8 mouse cellular contexts compared by ENCODE assay signal in the genomic region with DNA sequence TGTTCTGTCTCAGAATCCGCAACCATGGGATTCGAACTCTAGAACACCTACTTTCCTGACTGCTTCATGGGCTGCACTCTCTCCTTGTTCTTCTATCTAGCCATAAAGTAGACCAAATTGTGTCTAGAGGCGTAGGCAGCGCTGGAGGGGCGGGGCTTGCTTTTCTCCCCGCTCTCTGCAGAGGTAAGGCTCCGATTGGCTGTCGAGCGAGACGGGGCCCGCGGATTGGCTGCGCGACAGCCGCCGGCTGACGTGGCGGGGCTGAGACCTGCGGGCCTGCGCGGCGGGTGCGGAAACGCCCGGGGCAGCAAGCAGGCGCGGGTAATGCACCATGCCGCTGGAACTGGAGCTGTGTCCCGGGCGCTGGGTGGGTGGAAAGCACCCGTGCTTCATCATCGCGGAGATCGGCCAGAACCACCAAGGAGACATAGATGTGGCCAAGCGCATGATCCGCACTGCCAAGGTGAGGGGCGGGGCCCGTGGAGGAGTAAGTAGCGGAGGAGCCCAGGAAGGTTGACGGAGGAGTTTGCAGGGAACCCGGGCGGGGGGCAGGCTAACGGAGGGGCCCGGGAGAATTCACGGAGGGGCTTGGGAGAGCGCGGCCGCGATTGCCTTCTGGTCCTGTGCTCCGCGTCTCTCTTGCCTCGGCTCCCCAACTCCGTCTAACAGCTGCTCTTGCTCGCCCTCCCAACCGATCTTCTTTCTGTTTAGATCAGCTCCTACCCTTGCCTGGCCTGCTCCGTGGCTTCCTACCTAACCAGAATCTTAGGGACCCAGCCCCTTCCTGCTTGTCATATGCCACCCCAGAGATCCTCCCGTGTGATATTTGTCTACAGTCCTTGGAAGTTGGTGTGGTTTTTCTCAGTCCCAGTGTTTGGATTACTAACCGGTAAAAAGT. TPM values are rescaled to one million over a fixed set of nuclear protein-coding genes. Genes with fewer than 3 reads are reported as not detected.
DNase-seq lines count a peak whose midpoint lies in the region; ATAC-seq and TF ChIP-seq lines count a peak whose summit lies in the region.

A gene (plus strand): TSS at position 221 of the 898 bp plus-strand sequence.

- H3K36me3 ChIP-seq in G1E (replicated peaks), result peaks cover 39% of the 10 kb centered on the region
- peaks cover 11% of the 10 kb centered on the region for H3K36me3 ChIP-seq in forebrain, embryonic 16.5 days (ENCODE audit: control insufficient read depth, insufficient read depth)
- H3K36me3 ChIP-seq in lung, embryonic 14.5 days (ENCODE audit: insufficient read depth), result peaks cover 18% of the 10 kb centered on the region
- H3K36me3 ChIP-seq in thymus, adult 2 months (ENCODE audit: control insufficient read depth, insufficient read depth, low read length), result peaks cover 18% of the 10 kb centered on the region

- H3K27ac ChIP-seq in forebrain, embryonic 16.5 days (ENCODE audit: low read length), result peak within 1 kb of the TSS; percentile 73
- peak within 1 kb of the TSS; percentile 64 for H3K27ac ChIP-seq in layer of hippocampus, adult 2 months
- H3K27ac ChIP-seq in lung, embryonic 14.5 days (ENCODE audit: low read depth), result peak within 1 kb of the TSS; percentile 78
- no peak within 1 kb of the TSS for H3K27ac ChIP-seq in olfactory bulb, adult 2 months (ENCODE audit: insufficient read depth, low read depth, low read length)
- no peak within 1 kb of the TSS for H3K27ac ChIP-seq in thymus, adult 2 months (ENCODE audit: control insufficient read depth, insufficient read depth, low read length)

- TF ChIP-seq CTCF in G1E (IDR thresholded peaks at IDR 0.05; ENCODE audit: low read depth, low read length), result no peak
- no peak for TF ChIP-seq CTCF in layer of hippocampus, adult 2 months (conservative IDR thresholded peaks at IDR 0.05)
- TF ChIP-seq CTCF in lung, embryonic 14.5 days (IDR thresholded peaks at IDR 0.05; ENCODE audit: low read depth), result no peak
- no peak for TF ChIP-seq CTCF in olfactory bulb, adult 2 months (IDR thresholded peaks at IDR 0.05; ENCODE audit: insufficient read depth, low read depth, low read length)
- TF ChIP-seq CTCF in thymus, adult 2 months (IDR thresholded peaks at IDR 0.05; ENCODE audit: borderline replicate concordance, control insufficient read depth, extremely low read depth, insufficient read depth, low read length, poor library complexity), result 0 out of 2 replicates have a peak, but pooled peaks have one; percentile 31

- peak; percentile 46; the same call in 1 of the 2 replicates for TF ChIP-seq POLR2A in olfactory bulb, adult 2 months (IDR thresholded peaks at IDR 0.05; ENCODE audit: insufficient read depth, low read depth, low read length)
- TF ChIP-seq POLR2A in thymus, adult 2 months (IDR thresholded peaks at IDR 0.05; ENCODE audit: control insufficient read depth, extremely low read depth, insufficient read depth, low read length, poor library complexity), result peak; percentile 95

- peak; percentile 82 for ATAC-seq in G1E (ENCODE audit: extremely low read depth, insufficient number of reproducible peaks, low FRiP score, poor library complexity, severe bottlenecking)
- peak; percentile 100 for ATAC-seq in forebrain, embryonic 16.5 days
- ATAC-seq in lung, embryonic 14.5 days (ENCODE audit: insufficient read depth), result peak; percentile 98

- H3K9ac ChIP-seq in forebrain, embryonic 16.5 days (replicated peaks; ENCODE audit: low read depth, low read length), result peak within 1 kb of the TSS; percentile 84
- peak within 1 kb of the TSS; percentile 82 for H3K9ac ChIP-seq in lung, embryonic 14.5 days

- H3K27me3 ChIP-seq in G1E (ENCODE audit: insufficient read depth, low read length), result no peaks in the 10 kb centered on the region
- no peaks in the 10 kb centered on the region for H3K27me3 ChIP-seq in forebrain, embryonic 16.5 days (replicated peaks; ENCODE audit: control insufficient read depth, insufficient read depth, low read length)
- no peaks in the 10 kb centered on the region for H3K27me3 ChIP-seq in lung, embryonic 14.5 days (ENCODE audit: insufficient read depth, low read length)
- no peaks in the 10 kb centered on the region for H3K27me3 ChIP-seq in thymus, adult 2 months (ENCODE audit: control insufficient read depth, insufficient read depth, low read length)

- H3K4me3 ChIP-seq in G1E (ENCODE audit: low read depth, low read length), result peak within 1 kb of the TSS; percentile 95
- peak within 1 kb of the TSS; percentile 81 for H3K4me3 ChIP-seq in forebrain, embryonic 16.5 days (replicated peaks; ENCODE audit: low read length)
- H3K4me3 ChIP-seq in layer of hippocampus, adult 2 months, result peak within 1 kb of the TSS; percentile 81
- H3K4me3 ChIP-seq in lung, embryonic 14.5 days (ENCODE audit: low read depth, low read length), result peak within 1 kb of the TSS; percentile 87
- H3K4me3 ChIP-seq in olfactory bulb, adult 2 months (ENCODE audit: insufficient read depth, low read depth, low read length), result peak within 1 kb of the TSS; percentile 78
- H3K4me3 ChIP-seq in thymus, adult 2 months (ENCODE audit: control insufficient read depth, insufficient read depth, low read length), result peak within 1 kb of the TSS; percentile 89

- H3K4me2 ChIP-seq in forebrain, embryonic 16.5 days (ENCODE audit: low read length), result peak within 1 kb of the TSS; percentile 80
- peak within 1 kb of the TSS; percentile 70 for H3K4me2 ChIP-seq in lung, embryonic 14.5 days

- peaks cover 43% of the 10 kb centered on the region for H3K4me1 ChIP-seq in G1E (ENCODE audit: insufficient read depth, low read depth, low read length)
- peaks cover 6% of the 10 kb centered on the region for H3K4me1 ChIP-seq in forebrain, embryonic 16.5 days (replicated peaks; ENCODE audit: control insufficient read depth, insufficient read depth, low read length)
- H3K4me1 ChIP-seq in lung, embryonic 14.5 days (ENCODE audit: insufficient read depth), result no peaks in the 10 kb centered on the region
- no peaks in the 10 kb centered on the region for H3K4me1 ChIP-seq in olfactory bulb, adult 2 months (ENCODE audit: control insufficient read depth, insufficient read depth, low read length)
- peaks cover 22% of the 10 kb centered on the region for H3K4me1 ChIP-seq in thymus, adult 2 months (replicated peaks; ENCODE audit: control insufficient read depth, insufficient read depth, low read length)

- H3K9me3 ChIP-seq in G1E (replicated peaks), result no peaks in the 10 kb centered on the region
- H3K9me3 ChIP-seq in forebrain, embryonic 16.5 days (ENCODE audit: control insufficient read depth, low read length), result no peaks in the 10 kb centered on the region
- no peaks in the 10 kb centered on the region for H3K9me3 ChIP-seq in lung, embryonic 14.5 days (ENCODE audit: low read depth, low read length)

- under 1% methylated on average over 58 of the region's 58 CpGs for WGBS in forebrain, embryonic 16.5 days
- under 1% methylated on average over 57 of the region's 58 CpGs for WGBS in lung, embryonic 14.5 days
- WGBS in olfactory bulb, adult 2 months, result under 1% methylated on average over 58 of the region's 58 CpGs
- 1% methylated on average over 58 of the region's 58 CpGs for WGBS in thymus, adult 2 months

- peak; percentile 95 for DNase-seq in G1E (ENCODE audit: low spot score)
- DNase-seq in cerebellum, adult 18-20 months, result peak; percentile 95 to 97
- peak; percentile 94 for DNase-seq in heart, postnatal 36 days
- DNase-seq in layer of hippocampus, adult 2 months (ENCODE audit: low spot score in 2 of 2), result peak; percentile 93 to 95
- peak; percentile 97 for DNase-seq in lung, embryonic 14.5 days
- peak; percentile 96 for DNase-seq in thymus, adult 2 months

- intact Hi-C loops in heart, postnatal 36 days (cut with DNase I), result loop anchor here (10.0 kb wide), 1 partner anchor 294 kb away; a partner anchor contains a TSS

RNA-seq across cellular contexts. Expression of the gene that starts here (rescaled TPM):
- total RNA-seq in G1E (2014; fragmentation: Nextera tagmentation), result 63.1 and 64.9 TPM in 2 replicates
- total RNA-seq in G1E (2017), result 79.3 and 82.6 TPM in 2 replicates
- 55.0 and 57.1 TPM in 2 replicates for polyA plus RNA-seq in G1E (2012)
- polyA plus RNA-seq in forebrain, embryonic 16.5 days (2015; fragmentation: Nextera tagmentation; extraction: Ambion mirVana), result 81.1 and 85.5 TPM in 2 replicates
- total RNA-seq in heart, postnatal 36 days (2021), result 10 to 100 TPM; 15.4 to 17.0 TPM
- 10 to 100 TPM; 17.5 to 20.1 TPM for total RNA-seq in layer of hippocampus, adult 2 months (2021)
- 75.8 and 77.9 TPM in 2 replicates for polyA plus RNA-seq in lung, embryonic 14.5 days (2014; fragmentation: Nextera tagmentation; extraction: Ambion mirVana)
- not detected in 2 replicates for polyA plus RNA-seq in olfactory bulb, adult 2 months (2012; ENCODE audit: insufficient read depth, insufficient read length, low replicate concordance, missing spikeins)
- 52.3 and 53.4 TPM in 2 replicates for polyA plus RNA-seq in thymus, adult 2 months (2012; rRNA removed)

Comparison
In these comparisons a context has a peak if more than half of its experiments do, and no peak if none do; other contexts are left out.
1. H3K27ac ChIP-seq: peak in forebrain, embryonic 16.5 days (single experiment), layer of hippocampus, adult 2 months (single experiment) and lung, embryonic 14.5 days (single experiment); none in olfactory bulb, adult 2 months (single experiment) and thymus, adult 2 months (single experiment).
2. Peak in every context shown above with its lines, with median percentiles within 50 percentile points of each other: ATAC-seq, DNase-seq and H3K4me3 ChIP-seq.